Mouse (Mus musculus): ENCODE data around the gene Gli3.

DNA sequence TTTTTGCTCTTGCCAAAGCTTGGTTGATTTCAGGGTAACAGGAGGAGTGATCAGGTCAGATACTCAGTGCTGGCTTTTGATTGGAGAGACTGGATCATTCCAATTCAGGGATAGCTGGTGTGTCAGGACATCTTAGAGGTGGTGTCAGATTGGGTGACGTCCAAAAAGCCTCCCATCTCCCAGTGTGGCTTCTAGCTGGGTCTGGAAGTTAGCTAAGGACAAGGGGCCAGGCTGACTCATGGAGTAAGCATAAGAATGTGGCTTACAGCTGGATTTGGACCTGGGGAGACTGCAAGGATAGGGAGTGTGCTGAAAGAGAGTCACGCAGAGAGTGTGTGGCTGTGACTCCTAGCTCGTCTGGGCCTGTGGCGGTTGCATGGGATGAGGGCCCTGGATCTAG, 299.3 kb downstream of the Gli3 start:
- TF ChIP-seq CTCF (IDR thresholded peaks at IDR 0.05; ENCODE audit: low read depth, low read length) = no peak
- TF ChIP-seq GATA1 (IDR thresholded peaks at IDR 0.05; ENCODE audit: borderline replicate concordance, low read length) = no peak
- TF ChIP-seq POLR2AphosphoS5 (IDR thresholded peaks at IDR 0.05; ENCODE audit: insufficient replicate concordance, low read depth, low read length) = no peak
